Mouse (Mus musculus) left cerebral cortex, postnatal 14 days (tissue): ENCODE data around the gene Acta2. TPM values are rescaled to one million over a fixed set of nuclear protein-coding genes. Genes with fewer than 3 reads are reported as not detected.

Experiments used
- DNase-seq, 2 experiments: peaks; one replicate each; pipeline ENCODE4 v3.0.0; 2021 to 2022; ENCODE audit warnings: low spot score in 2 of 2, mixed read lengths in 1 of 2
- intact Hi-C: fragments of 180-260 bp; cut with DNase I; formaldehyde crosslinking; loops from one replicate; pipeline ENCODE4 v1.15.1; 2025
- long read RNA-seq, 2 experiments: library from polyadenylated mRNA; stranded (forward); transcript quantifications; one replicate each; pipeline ENCODE4 v2.0.0; 2021
- total RNA-seq, 2 experiments: library from RNA; stranded (reverse); gene quantifications; 2 replicates each; pipeline ENCODE4 v1.2.3; 2021

The Acta2 gene
- 10 to 100 TPM; 14.9 to 26.5 TPM for total RNA-seq
- long read RNA-seq, experiment 1, transcript Acta2-201 (9 exons, 2,035 nt), result major isoform, 22 of 24 reads
- long read RNA-seq, experiment 1, partial matches to known transcripts, result 1 of 24 reads
- long read RNA-seq, experiment 1, other reads (novel, unspliced or antisense), result 1 of 24 reads
- long read RNA-seq, experiment 2, transcript Acta2-201 (9 exons, 2,035 nt), result major isoform, 28 of 31 reads
- long read RNA-seq, experiment 2, partial matches to known transcripts, result 1 of 31 reads
- long read RNA-seq, experiment 2, other reads (novel, unspliced or antisense), result 2 of 31 reads

- DNase-seq, result no peak
- intact Hi-C loops, result no loop called here
These were observed at the start of gene Acta2 for GRCm38 (mm10) chr19:34254880-34255681. TSS of gene Acta2 (minus strand) at chr19:34255590.

GRCm38 (mm10) chr19:34304917-34305316, 49.5 kb upstream of the Acta2 start:
- no peak for DNase-seq
- intact Hi-C loops, result no loop called here

GRCm38 (mm10) chr19:34300430-34300829, 45.0 kb upstream of the Acta2 start:
- no peak for DNase-seq
- intact Hi-C loops, result no loop called here

GRCm38 (mm10) chr19:34299229-34299628, 43.8 kb upstream of the Acta2 start:
- no peak for DNase-seq
- intact Hi-C loops, result no loop called here

GRCm38 (mm10) chr19:34298531-34298930, 43.1 kb upstream of the Acta2 start:
- intact Hi-C loops, result no loop called here
- DNase-seq, result no peak

GRCm38 (mm10) chr19:34295442-34295841, 40.1 kb upstream of the Acta2 start:
- no peak for DNase-seq
- intact Hi-C loops, result no loop called here

- intact Hi-C loops, result no loop called here
- no peak for DNase-seq
These were observed 38.1 kb upstream of the Acta2 start for GRCm38 (mm10) chr19:34293376-34293947.

GRCm38 (mm10) chr19:34292701-34293100, 37.3 kb upstream of the Acta2 start:
- intact Hi-C loops, result no loop called here

GRCm38 (mm10) chr19:34291956-34292355, 36.6 kb upstream of the Acta2 start:
- intact Hi-C loops, result no loop called here
- DNase-seq, result no peak

More at GRCm38 (mm10) chr19:34292701-34293100, 37.3 kb upstream of the Acta2 start:
- no peak for DNase-seq

- no peak for DNase-seq
- intact Hi-C loops, result no loop called here
These were observed 36.0 kb upstream of the Acta2 start for GRCm38 (mm10) chr19:34291379-34291778.

- intact Hi-C loops, result no loop called here
- no peak for DNase-seq
These were observed 35.5 kb upstream of the Acta2 start for GRCm38 (mm10) chr19:34290872-34291341.

- intact Hi-C loops, result no loop called here
- peak; percentile 25 to 28 for DNase-seq
These were observed 34.8 kb upstream of the Acta2 start, which contains the start of gene Fas for GRCm38 (mm10) chr19:34289948-34290789. TSS of gene Fas (plus strand) at chr19:34290666.

- intact Hi-C loops, result no loop called here
These were observed 33.3 kb upstream of the Acta2 start for GRCm38 (mm10) chr19:34288696-34289095.

GRCm38 (mm10) chr19:34287656-34288415, 32.4 kb upstream of the Acta2 start:
- intact Hi-C loops, result no loop called here
- DNase-seq, result no peak

More at GRCm38 (mm10) chr19:34288696-34289095, 33.3 kb upstream of the Acta2 start:
- no peak for DNase-seq

GRCm38 (mm10) chr19:34287221-34287620, 31.8 kb upstream of the Acta2 start:
- intact Hi-C loops, result no loop called here
- no peak for DNase-seq

- intact Hi-C loops, result loop anchor here (2.0 kb wide), 1 partner anchor 40 kb away; no protein-coding TSS in a partner anchor
- DNase-seq, result no peak
These were observed 29.4 kb upstream of the Acta2 start for GRCm38 (mm10) chr19:34284826-34285225.

GRCm38 (mm10) chr19:34284383-34284782, 29.0 kb upstream of the Acta2 start:
- DNase-seq, result no peak
- intact Hi-C loops, result loop anchor here (2.0 kb wide), 1 partner anchor 40 kb away; no protein-coding TSS in a partner anchor

GRCm38 (mm10) chr19:34283614-34284013, 28.2 kb upstream of the Acta2 start:
- intact Hi-C loops, result loop anchor here (2.0 kb wide), 1 partner anchor 39 kb away; no protein-coding TSS in a partner anchor

More at GRCm38 (mm10) chr19:34283614-34284013, 28.2 kb upstream of the Acta2 start:
- no peak for DNase-seq
